Mouse (Mus musculus) stomach, embryonic 16.5 days (tissue): Measurements from ENCODE around the gene Rrp1. TPM values are rescaled to one million over a fixed set of nuclear protein-coding genes. Genes with fewer than 3 reads are reported as not detected.

ENCODE experiments used
- ATAC-seq: fragments of 200-750 bp; cut with Nextera tagmentation; 2 replicates; pipeline ENCODE4 v1.8.0; 2017; ENCODE audit warnings: moderate number of reproducible peaks, moderate TSS enrichment; ENCODE audit not compliant: insufficient read depth, low FRiP score
- H3K27ac ChIP-seq: fragments of 300-500 bp; sonication (generic); 2 replicates; pipeline ENCODE4 v1.5.1; 2014; ENCODE audit warnings: low read length
- H3K27me3 ChIP-seq: fragments of 300-500 bp; sonication (generic); 2 replicates; pipeline ENCODE4 v1.6.1; 2014; ENCODE audit warnings: low read length, control low read depth, mixed read lengths; ENCODE audit not compliant: control insufficient read depth, insufficient read depth
- H3K36me3 ChIP-seq: fragments of 300-500 bp; sonication (generic); 2 replicates; pipeline ENCODE4 v1.6.1; 2014; ENCODE audit warnings: low read length; ENCODE audit not compliant: control insufficient read depth, insufficient read depth
- H3K4me1 ChIP-seq: fragments of 300-500 bp; sonication (generic); 2 replicates; pipeline ENCODE4 v1.6.1; 2014; ENCODE audit warnings: low read length, control low read depth, mixed read lengths; ENCODE audit not compliant: control insufficient read depth, insufficient read depth
- H3K4me2 ChIP-seq: fragments of 300-500 bp; sonication (generic); 2 replicates; pipeline ENCODE4 v1.6.1; 2014; ENCODE audit warnings: low read depth, low read length, mixed read lengths
- H3K4me3 ChIP-seq: fragments of 300-500 bp; sonication (generic); replicated peaks from 2 replicates; pipeline ENCODE4 v1.5.1; 2014; ENCODE audit warnings: mild to moderate bottlenecking, low read length
- H3K9ac ChIP-seq: fragments of 300-500 bp; sonication (generic); 2 replicates; pipeline ENCODE4 v1.6.1; 2014; ENCODE audit warnings: low read length
- H3K9me3 ChIP-seq: fragments of 300-500 bp; sonication (generic); replicated peaks from 2 replicates; pipeline ENCODE4 v1.6.1; 2016; ENCODE audit warnings: low read length, control low read depth; ENCODE audit not compliant: control insufficient read depth
- WGBS: fragments of 180-500 bp; shearing (Covaris S2); extraction: QIAGEN DNeasy Blood & Tissue Kit; methylation state at CpG from one replicate; pipeline ENCODE4 v1.1.7; 2014; 5-methylcytosine and 5-hydroxymethylcytosine counted together
- polyA plus RNA-seq: library from polyadenylated mRNA; unstranded; fragments of >200 nt; fragmentation: Nextera tagmentation; extraction: Ambion mirVana; gene quantifications from 2 replicates; pipeline ENCODE4 v1.2.1, GENCODE M21; 2015

The Rrp1 gene
- polyA plus RNA-seq, 1 experiment from 2014 or later, result 242 TPM

- WGBS, result 11% methylated on average over 17 of the region's 17 CpGs
- peak; percentile 17; the same call in 1 of the 2 replicates for ATAC-seq
- no peak overlapping the region for H3K9ac ChIP-seq
Observed at GRCm38 (mm10) chr10:78395819-78396624, 16.8 kb downstream of the Rrp1 start.

GRCm38 (mm10) chr10:78395377-78395776 is 17.5 kb downstream of the Rrp1 start:
- no peak overlapping the region for H3K4me2 ChIP-seq
- H3K4me3 ChIP-seq, result no peak overlapping the region
- H3K27ac ChIP-seq, result no peak overlapping the region
- no peaks in the 10 kb centered on the region for H3K36me3 ChIP-seq
- ATAC-seq, result no peak
- H3K4me1 ChIP-seq, result no peaks in the 10 kb centered on the region
- no peak overlapping the region for H3K9ac ChIP-seq
- 82% methylated on average over 3 of the region's 3 CpGs for WGBS
- H3K9me3 ChIP-seq, result no peaks in the 10 kb centered on the region; the same call in 1 of the 2 replicates
- H3K27me3 ChIP-seq, result peaks cover 14% of the 10 kb centered on the region

More at GRCm38 (mm10) chr10:78395819-78396624, 16.8 kb downstream of the Rrp1 start:
- Histone ChIP-seq H3K9me3 (no peaks in the 10 kb centered on the region; the same call in 1 of the 2 replicates), H3K4me1 (no peaks in the 10 kb centered on the region), H3K36me3 (peaks cover 3% of the 10 kb centered on the region; the same call in 1 of the 2 replicates), H3K4me2 (no peak overlapping the region), H3K27me3 (peaks cover 8% of the 10 kb centered on the region), H3K4me3 (no peak overlapping the region), H3K27ac (no peak overlapping the region)

GRCm38 (mm10) chr10:78392072-78392471 is 20.8 kb downstream of the Rrp1 start:
- 3% methylated on average over 18 of the region's 18 CpGs for WGBS
- Histone ChIP-seq H3K9ac (no peak overlapping the region; the same call in 1 of the 2 replicates), H3K4me1 (no peaks in the 10 kb centered on the region), H3K27ac (no peak overlapping the region), H3K4me3 (peak overlapping the region; percentile 16; the same call in 1 of the 2 replicates), H3K9me3 (no peaks in the 10 kb centered on the region), H3K4me2 (peak overlapping the region; percentile 15; the same call in 1 of the 2 replicates), H3K27me3 (peaks cover 15% of the 10 kb centered on the region), H3K36me3 (no peaks in the 10 kb centered on the region)
- ATAC-seq, result no peak; the same call in 1 of the 2 replicates

GRCm38 (mm10) chr10:78390982-78391470 is 21.8 kb downstream of the Rrp1 start:
- Histone ChIP-seq H3K27ac (no peak overlapping the region), H3K27me3 (peaks cover 15% of the 10 kb centered on the region), H3K4me2 (no peak overlapping the region), H3K4me3 (no peak overlapping the region), H3K9ac (no peak overlapping the region), H3K9me3 (no peaks in the 10 kb centered on the region), H3K4me1 (no peaks in the 10 kb centered on the region), H3K36me3 (no peaks in the 10 kb centered on the region)
- no peak for ATAC-seq
- WGBS, result 22% methylated on average over 4 of the region's 4 CpGs

GRCm38 (mm10) chr10:78388216-78388980 is 24.4 kb downstream of the Rrp1 start:
- Histone ChIP-seq H3K9me3 (no peaks in the 10 kb centered on the region), H3K4me1 (no peaks in the 10 kb centered on the region), H3K36me3 (no peaks in the 10 kb centered on the region), H3K4me3 (no peak overlapping the region), H3K27ac (no peak overlapping the region), H3K4me2 (no peak overlapping the region), H3K9ac (0 out of 2 replicates have a peak overlapping the region, but pooled peaks have one; percentile 15), H3K27me3 (peaks cover 15% of the 10 kb centered on the region)
- ATAC-seq, result no peak
- 69% methylated on average over 20 of the region's 20 CpGs for WGBS

- Histone ChIP-seq H3K4me1 (no peaks in the 10 kb centered on the region), H3K9me3 (no peaks in the 10 kb centered on the region), H3K27ac (no peak overlapping the region), H3K9ac (no peak overlapping the region), H3K36me3 (no peaks in the 10 kb centered on the region), H3K4me3 (no peak overlapping the region), H3K27me3 (peaks cover 3% of the 10 kb centered on the region; the same call in 1 of the 2 replicates), H3K4me2 (no peak overlapping the region)
- 63% methylated on average over 5 of the region's 5 CpGs for WGBS
- ATAC-seq, result no peak
Observed at GRCm38 (mm10) chr10:78385520-78385919, 27.3 kb downstream of the Rrp1 start.

- ATAC-seq, result no peak
- H3K9ac ChIP-seq, result no peak overlapping the region
- H3K27ac ChIP-seq, result no peak overlapping the region
- no peak overlapping the region for H3K4me3 ChIP-seq
- 76% methylated on average over 3 of the region's 3 CpGs for WGBS
- H3K27me3 ChIP-seq, result no peaks in the 10 kb centered on the region
- H3K4me1 ChIP-seq, result no peaks in the 10 kb centered on the region
- no peaks in the 10 kb centered on the region for H3K36me3 ChIP-seq
- H3K4me2 ChIP-seq, result no peak overlapping the region
- H3K9me3 ChIP-seq, result no peaks in the 10 kb centered on the region
Observed at GRCm38 (mm10) chr10:78383567-78383966, 29.3 kb downstream of the Rrp1 start.

GRCm38 (mm10) chr10:78378516-78378915 is 34.3 kb downstream of the Rrp1 start:
- H3K27me3 ChIP-seq, result no peaks in the 10 kb centered on the region
- H3K27ac ChIP-seq, result no peak overlapping the region
- H3K4me2 ChIP-seq, result no peak overlapping the region
- H3K9me3 ChIP-seq, result no peaks in the 10 kb centered on the region
- 94% methylated on average over 7 of the region's 7 CpGs for WGBS
- H3K4me1 ChIP-seq, result no peaks in the 10 kb centered on the region
- H3K9ac ChIP-seq, result no peak overlapping the region
- no peaks in the 10 kb centered on the region for H3K36me3 ChIP-seq
- no peak overlapping the region for H3K4me3 ChIP-seq
- ATAC-seq, result no peak
